ENCODE assay signal across 13 mouse cellular contexts in the genomic region with DNA sequence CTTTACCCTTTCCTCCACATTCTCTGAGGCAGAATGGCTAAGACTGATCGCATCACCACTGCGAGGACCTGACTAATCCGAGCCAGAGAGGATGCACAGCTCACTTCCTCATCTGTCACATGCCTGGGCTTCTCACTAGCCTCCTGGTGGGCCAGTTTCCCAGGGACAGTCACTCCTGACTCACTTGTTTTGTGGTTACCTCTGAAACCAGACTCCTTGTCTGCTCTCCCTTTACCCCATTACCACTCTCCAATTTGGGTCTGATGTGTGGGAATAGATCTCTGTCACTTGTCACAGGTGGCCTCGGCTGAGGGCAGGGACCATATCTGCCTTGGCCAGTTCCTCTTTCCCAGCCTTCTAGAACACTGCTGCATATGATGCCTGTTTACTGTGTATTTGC. TPM values are rescaled to one million over a fixed set of nuclear protein-coding genes. Genes with fewer than 3 reads are reported as not detected.
DNase-seq lines count a peak whose midpoint lies in the region; TF ChIP-seq lines count a peak whose summit lies in the region.
"Had no signal": no experiment of that assay in that cellular context is flagged by ENCODE, and none has a peak within 500 bp of the region (broad histone marks: within the 10 kb centered on the region; RNA-seq: fewer than 3 reads in every experiment).

No protein-coding gene starts in this region.

- no peak overlapping the region for H3K4me3 ChIP-seq in gastrocnemius, adult 2 months
- no peak overlapping the region for H3K4me3 ChIP-seq in cerebellum, adult 2 months (replicated peaks; ENCODE audit: insufficient read depth, low read depth, low read length)
- H3K4me3 ChIP-seq: embryonic facial prominence, embryonic 10.5 days; forebrain, embryonic 15.5 days; heart, embryonic 13.5 days had no signal

- H3K27me3 ChIP-seq in cerebellum, adult 2 months (ENCODE audit: control insufficient read depth, insufficient read depth, low read length), result no peaks in the 10 kb centered on the region
- H3K27me3 ChIP-seq: forebrain, embryonic 15.5 days; heart, embryonic 13.5 days had no signal

- H3K27ac ChIP-seq in gastrocnemius, adult 2 months, result peak overlapping the region; percentile 86
- H3K27ac ChIP-seq in cerebellum, adult 2 months (ENCODE audit: insufficient read depth, low read length), result no peak overlapping the region
- H3K27ac ChIP-seq: embryonic facial prominence, embryonic 10.5 days; forebrain, embryonic 15.5 days; heart, embryonic 13.5 days; liver, embryonic 14.5 days had no signal

- TF ChIP-seq CTCF in gastrocnemius, adult 2 months (IDR thresholded peaks at IDR 0.05), result no peak
- no peak for TF ChIP-seq CTCF in cerebellum, adult 2 months (IDR thresholded peaks at IDR 0.05; ENCODE audit: borderline replicate concordance, insufficient read depth, low read depth, low read length)

- H3K4me1 ChIP-seq in cerebellum, adult 2 months (ENCODE audit: control insufficient read depth, insufficient read depth, low read length), result peaks cover 75% of the 10 kb centered on the region

- DNase-seq in gastrocnemius, adult 2 months, result no peak
- DNase-seq in gastrocnemius, postnatal 36 days, result no peak
- DNase-seq in 3134 (ENCODE audit: extremely low read depth, insufficient read length, low spot score), result peak; percentile 77
- DNase-seq in MEL-GATA-1-ER (ENCODE audit: extremely low read depth, low read depth), result peak; percentile 48
- DNase-seq in induced T-regulatory cell, adult 2 months (ENCODE audit: low read depth), result peak; percentile 21
- no peak for DNase-seq in cerebellum, adult 2 months
- DNase-seq in gastrocnemius, postnatal 10 days, result no peak
- DNase-seq in layer of hippocampus, adult 9-10 months (ENCODE audit: low spot score), result no peak
- DNase-seq: kidney, adult 2 months had no signal

- TF ChIP-seq POLR2A in cerebellum, adult 2 months (IDR thresholded peaks at IDR 0.05; ENCODE audit: borderline replicate concordance, insufficient read depth, low read length), result no peak

- WGBS in cerebellum, adult 2 months, result 47% methylated on average over 4 of the region's 4 CpGs

- intact Hi-C loops in gastrocnemius, adult 2 months (cut with DNase I), result no loop called here
- intact Hi-C loops in gastrocnemius, postnatal 36 days (cut with DNase I), result no loop called here

RNA-seq across cellular contexts. Expression of a gene that starts 43.7 kb away (rescaled TPM):
- total RNA-seq in gastrocnemius, adult 2 months (2021), result 10 to 100 TPM; 73.0 to 89.6 TPM
- 100 to 1,000 TPM in 1 of 2 experiments, 10 to 100 TPM in 1; 74.6 to 112 TPM for total RNA-seq in gastrocnemius, postnatal 36 days (2021)
- polyA plus RNA-seq in cerebellum, adult 2 months (2012; rRNA removed), result 62.5 and 67.1 TPM in 2 replicates
- total RNA-seq in gastrocnemius, postnatal 10 days (2021), result 10 to 100 TPM; 40.3 to 43.3 TPM

RNA-seq across cellular contexts. Expression of a gene that starts 44.3 kb away (rescaled TPM):
- 10 to 100 TPM; 40.3 to 60.3 TPM for total RNA-seq in gastrocnemius, adult 2 months (2021)
- 10 to 100 TPM; 47.2 to 51.5 TPM for total RNA-seq in gastrocnemius, postnatal 36 days (2021)
- polyA plus RNA-seq in cerebellum, adult 2 months (2012; rRNA removed), result 137 and 148 TPM in 2 replicates
- total RNA-seq in gastrocnemius, postnatal 10 days (2021), result 100 to 1,000 TPM; 115 to 117 TPM

RNA-seq across cellular contexts. Expression of a gene that starts 57.4 kb away (rescaled TPM):
- 10 to 100 TPM; 28.7 to 31.2 TPM for total RNA-seq in gastrocnemius, adult 2 months (2021)
- total RNA-seq in gastrocnemius, postnatal 36 days (2021), result 10 to 100 TPM; 32.7 to 34.6 TPM
- 99.8 and 105 TPM in 2 replicates for polyA plus RNA-seq in cerebellum, adult 2 months (2012; rRNA removed)
- total RNA-seq in gastrocnemius, postnatal 10 days (2021), result 10 to 100 TPM; 44.1 to 46.0 TPM

Comparison
In these comparisons a context has a peak if more than half of its experiments do, and no peak if none do; other contexts are left out.
1. DNase-seq: peak in 3134 (single experiment), MEL-GATA-1-ER (single experiment) and induced T-regulatory cell, adult 2 months (single experiment); none in gastrocnemius, adult 2 months (single experiment), gastrocnemius, postnatal 36 days (0 of 2), cerebellum, adult 2 months (0 of 2), gastrocnemius, postnatal 10 days (single experiment) and layer of hippocampus, adult 9-10 months (single experiment).